Mouse (Mus musculus) liver, embryonic 18 days (tissue): ENCODE measurements around the gene Ppwd1. TPM values are rescaled to one million over a fixed set of nuclear protein-coding genes. Genes with fewer than 3 reads are reported as not detected.

Experiments
- polyA plus RNA-seq: library from polyadenylated mRNA; depleted of rRNA; stranded (reverse); fragments of >200 nt; gene quantifications from 2 replicates; pipeline ENCODE4 v1.2.3, GENCODE M21; 2012; rRNA removed

The Ppwd1 gene
- polyA plus RNA-seq: 4.9 and 5.0 TPM in 2 replicates

DNA sequence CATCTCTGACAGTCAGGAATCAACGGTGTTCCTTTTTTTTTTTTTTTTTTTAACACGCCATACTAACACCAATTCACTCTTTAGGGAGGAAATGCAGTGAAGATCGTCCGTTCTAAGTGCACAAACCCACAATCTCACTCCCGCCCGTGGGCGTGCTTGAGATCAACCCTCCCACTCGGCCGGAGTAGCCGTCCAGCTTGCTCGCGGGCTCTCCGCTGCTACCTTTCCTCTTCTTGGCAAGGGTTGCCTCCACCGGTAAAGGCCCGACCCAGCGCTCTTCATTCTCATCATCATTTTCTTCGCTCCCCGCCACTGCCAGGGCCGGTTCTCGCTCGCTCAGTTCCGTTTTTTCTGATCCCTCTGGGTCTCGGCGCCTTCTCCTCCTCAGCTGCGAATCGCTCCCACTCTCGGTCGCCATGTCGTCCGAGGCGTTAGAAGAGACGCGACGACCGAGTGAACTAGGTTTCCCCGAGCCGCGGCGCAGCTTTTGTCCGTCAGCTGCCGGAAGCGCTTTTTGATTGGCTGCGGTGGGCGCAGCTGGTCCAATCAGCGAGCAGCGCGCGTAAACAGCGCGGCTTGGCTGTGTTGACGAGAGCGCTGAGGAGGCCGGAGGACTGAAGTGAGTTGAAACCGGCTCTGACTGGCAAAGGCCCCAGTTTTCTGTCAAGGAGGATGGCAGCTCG, at the start of gene Ppwd1, which contains the start of gene Cenpk:
Gene Ppwd1, minus strand, starts transcription at position 460 of the 683 bp plus-strand sequence.
Gene Cenpk, plus strand, starts transcription at position 228 of the 683 bp plus-strand sequence.

DNA sequence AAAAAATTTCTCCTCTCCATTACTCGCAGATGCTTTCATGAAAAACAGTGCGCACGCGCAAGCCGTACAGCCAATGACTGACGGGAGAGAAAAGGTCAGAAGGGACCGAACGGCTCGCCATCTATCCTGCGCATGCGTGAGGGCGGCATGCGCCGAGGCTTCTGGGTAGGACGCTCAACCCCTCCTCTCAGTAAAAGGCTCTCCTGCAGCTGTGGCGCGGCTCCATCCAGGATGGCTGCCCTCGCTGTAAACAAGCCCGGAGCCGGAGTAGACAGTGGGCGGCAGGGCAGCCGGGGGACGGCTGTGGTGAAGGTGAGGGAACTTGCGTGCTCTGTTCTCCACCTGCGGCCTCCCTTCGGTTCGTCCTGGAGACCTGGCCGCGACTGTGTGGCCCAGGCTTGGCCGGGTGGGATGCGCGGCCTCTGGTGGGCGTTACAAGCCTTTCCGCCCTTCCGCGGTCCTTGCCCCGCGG, 50.0 kb downstream of the Ppwd1 start, which contains the start of gene Trim23:
Gene Trim23, plus strand, starts transcription at position 148 of the 472 bp plus-strand sequence.

DNA sequence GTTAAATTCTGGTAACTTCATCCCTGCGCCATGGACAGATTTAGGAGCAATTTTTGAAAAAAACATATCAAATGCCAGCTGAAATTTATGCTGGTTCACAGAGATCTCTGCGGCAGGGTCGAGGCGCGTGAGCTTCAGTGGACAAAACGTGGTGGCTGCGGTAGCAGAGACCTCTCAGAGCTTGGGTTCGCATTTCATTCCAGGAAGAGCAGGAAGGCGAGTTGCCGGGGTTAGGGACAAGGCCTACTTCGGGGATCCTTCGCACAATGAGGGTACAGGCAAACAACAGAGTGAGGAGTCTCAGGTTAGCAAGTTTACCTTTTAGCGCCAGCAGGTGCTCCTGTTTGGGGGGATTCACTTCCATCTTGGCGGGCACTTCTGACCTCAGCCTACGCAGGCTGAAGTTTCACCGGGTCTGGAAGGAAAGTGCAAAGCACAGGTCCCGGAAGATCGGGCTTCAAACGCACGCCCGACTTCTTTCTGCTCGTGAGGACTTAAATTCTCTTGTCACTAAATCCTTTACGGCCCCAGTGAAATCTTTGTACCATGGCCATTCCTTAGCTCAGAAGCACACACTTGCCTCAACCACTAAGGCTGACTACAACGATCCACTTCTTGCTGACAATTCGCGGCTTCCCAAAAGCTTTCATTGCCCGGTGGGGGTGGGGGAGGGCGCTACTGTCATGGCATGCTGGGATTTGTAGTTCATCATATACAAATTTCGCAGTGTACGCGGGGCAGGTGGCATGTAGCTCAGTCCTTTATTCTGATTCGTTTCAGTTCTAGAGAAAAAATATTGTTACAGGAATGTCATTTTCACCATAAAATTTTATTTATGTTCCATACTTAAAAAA, 50.6 kb downstream of the Ppwd1 start, which contains the start of gene Trappc13:
Gene Trappc13, minus strand, starts transcription at position 674 of the 854 bp plus-strand sequence.

Other genes with a start within 250 kb of the Ppwd1 start
- 12.1 and 12.2 TPM in 2 replicates for gene Nln, start 119.2 kb downstream of the Ppwd1 start, polyA plus RNA-seq
- 0.63 and 0.76 TPM in 2 replicates for gene Sgtb, start 119.1 kb downstream of the Ppwd1 start, polyA plus RNA-seq
- 8.9 and 9.1 TPM in 2 replicates for gene Trappc13, start 50.4 kb downstream of the Ppwd1 start, polyA plus RNA-seq
- 4.8 and 4.9 TPM in 2 replicates for gene Trim23, start 50.0 kb downstream of the Ppwd1 start, polyA plus RNA-seq
- gene Cenpk, start 232 bp downstream of the Ppwd1 start, polyA plus RNA-seq: 16.6 and 17.3 TPM in 2 replicates
- gene Adamts6, start 59.0 kb upstream of the Ppwd1 start, polyA plus RNA-seq: 2.0 and 2.2 TPM in 2 replicates